Comparison of ENCODE assay signal across 7 mouse cellular contexts in the genomic region with DNA sequence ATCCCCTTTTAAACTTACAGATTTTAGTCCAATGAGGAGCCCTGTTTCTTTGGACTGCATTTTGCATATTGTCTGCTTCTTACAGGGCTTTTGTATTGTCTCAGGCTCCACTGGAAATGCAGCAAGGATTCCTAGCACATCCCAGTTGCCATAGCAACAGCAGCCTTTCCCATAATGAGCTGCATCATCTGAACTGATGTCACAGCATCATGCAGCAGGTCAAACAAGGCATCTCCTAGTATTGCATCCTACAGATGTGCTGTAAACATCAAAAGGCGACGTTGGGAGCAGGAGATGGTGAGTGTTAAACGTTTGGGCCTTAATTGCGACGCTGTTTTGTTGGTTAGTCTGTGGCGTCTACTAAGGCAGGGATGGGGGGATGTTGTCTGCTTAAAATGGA. TPM values are rescaled to one million over a fixed set of nuclear protein-coding genes. Genes with fewer than 3 reads are reported as not detected.
DNase-seq lines count a peak whose midpoint lies in the region.

A gene (plus strand): TSS at position 238 of the 400 bp plus-strand sequence.

- DNase-seq in cerebellum, postnatal 10 days = peak; percentile 87 to 88
- peak; percentile 69 for DNase-seq in forebrain, embryonic 10.5 days (ENCODE audit: extremely low spot score, low spot score)
- DNase-seq in heart, postnatal 25 days (ENCODE audit: low spot score) = no peak
- peak; percentile 87 to 89 for DNase-seq in left cerebral cortex, adult 9 months (ENCODE audit: low spot score in 2 of 2)
- DNase-seq in retina, embryonic 14.5 days (ENCODE audit: low spot score) = peak; percentile 88
- no peak for DNase-seq in thymus, postnatal 10 days (ENCODE audit: low spot score in 2 of 2)
- no peak for DNase-seq in urinary bladder, adult 18-20 months (ENCODE audit: low spot score in 2 of 2)

- intact Hi-C loops in heart, postnatal 25 days (cut with DNase I) = no loop called here

- H3K36me3 ChIP-seq in forebrain, embryonic 10.5 days (replicated peaks) = no peaks in the 10 kb centered on the region

- H3K27ac ChIP-seq in forebrain, embryonic 10.5 days = peak within 1 kb of the TSS; percentile 87

- H3K27me3 ChIP-seq in forebrain, embryonic 10.5 days (ENCODE audit: poor library complexity, severe bottlenecking) = peaks cover 6% of the 10 kb centered on the region; the same call in 1 of the 2 replicates

- no peaks in the 10 kb centered on the region for H3K9me3 ChIP-seq in forebrain, embryonic 10.5 days

- peak within 1 kb of the TSS; percentile 47 for H3K4me3 ChIP-seq in forebrain, embryonic 10.5 days

- WGBS in forebrain, embryonic 10.5 days = 16% methylated on average over 6 of the region's 6 CpGs

- peaks cover 44% of the 10 kb centered on the region for H3K4me1 ChIP-seq in forebrain, embryonic 10.5 days

RNA-seq across cellular contexts. Expression of the gene that starts here (rescaled TPM):
- 2.1 and 3.0 TPM in 2 replicates for polyA plus RNA-seq in forebrain, embryonic 10.5 days (2016; fragmentation: Nextera tagmentation; extraction: Ambion mirVana)
- 100 to 1,000 TPM in 1 of 2 experiments, 10 to 100 TPM in 1; 93.5 to 103 TPM for total RNA-seq in heart, postnatal 25 days (2021)

Comparison
In these comparisons a context has a peak if more than half of its experiments do, and no peak if none do; other contexts are left out.
1. DNase-seq: peak in cerebellum, postnatal 10 days (2 of 2), forebrain, embryonic 10.5 days (single experiment), left cerebral cortex, adult 9 months (2 of 2) and retina, embryonic 14.5 days (single experiment); none in heart, postnatal 25 days (single experiment), thymus, postnatal 10 days (0 of 2) and urinary bladder, adult 18-20 months (0 of 2).